Mouse (Mus musculus) intestine, postnatal 0 days (tissue): ENCODE results near the gene Elf1. TPM values are rescaled to one million over a fixed set of nuclear protein-coding genes. Genes with fewer than 3 reads are reported as not detected.
"Not testable (repeated sequence)": the region's sequence is repeated elsewhere in the genome, so short reads cannot be mapped to it uniquely, and the experiment has no call there.

Experiments
- ATAC-seq: fragments of 200-750 bp; cut with Nextera tagmentation; 2 replicates; pipeline ENCODE4 v1.8.0; 2017; ENCODE audit warnings: mild to moderate bottlenecking, moderate TSS enrichment, moderate library complexity
- H3K27ac ChIP-seq: fragments of 300-500 bp; sonication (generic); 2 replicates; pipeline ENCODE4 v1.5.1; 2014; ENCODE audit warnings: mild to moderate bottlenecking, low read depth, low read length, moderate library complexity
- H3K27me3 ChIP-seq: fragments of 300-500 bp; sonication (generic); replicated peaks from 2 replicates; pipeline ENCODE4 v1.6.1; 2014; ENCODE audit warnings: low read length, mixed read lengths; ENCODE audit not compliant: control insufficient read depth, insufficient read depth
- H3K36me3 ChIP-seq: fragments of 300-500 bp; sonication (generic); 2 replicates; pipeline ENCODE4 v1.6.1; 2014; ENCODE audit warnings: mild to moderate bottlenecking, moderate library complexity; ENCODE audit not compliant: control insufficient read depth, insufficient read depth
- H3K4me1 ChIP-seq: fragments of 300-500 bp; sonication (generic); replicated peaks from 2 replicates; pipeline ENCODE4 v1.6.1; 2014; ENCODE audit warnings: antibody characterized with exemption, low read length, mixed read lengths; ENCODE audit not compliant: control insufficient read depth, insufficient read depth
- H3K4me2 ChIP-seq: fragments of 300-500 bp; sonication (generic); replicated peaks from 2 replicates; pipeline ENCODE4 v1.6.1; 2014; ENCODE audit warnings: low read depth, mild to moderate bottlenecking, moderate library complexity
- H3K4me3 ChIP-seq: fragments of 300-500 bp; sonication (generic); 2 replicates; pipeline ENCODE4 v1.5.1; 2014; ENCODE audit warnings: low read depth, low read length
- H3K9ac ChIP-seq: fragments of 300-500 bp; sonication (generic); 2 replicates; pipeline ENCODE4 v1.6.1; 2014; ENCODE audit warnings: mild to moderate bottlenecking, low read depth, low read length
- H3K9me3 ChIP-seq: fragments of 300-500 bp; sonication (generic); 2 replicates; pipeline ENCODE4 v1.6.1; 2016; ENCODE audit warnings: mixed run types; ENCODE audit not compliant: control insufficient read depth
- CTCF ChIP-seq: sonication (generic); IDR thresholded peaks from 2 replicates; pipeline ENCODE4 v1.5.1; 2016; ENCODE audit warnings: low read depth, mild to moderate bottlenecking, control low read depth, antibody characterized with exemption, moderate library complexity
- WGBS: fragments of 180-500 bp; shearing (Covaris S2); extraction: QIAGEN DNeasy Blood & Tissue Kit; methylation state at CpG from one replicate; pipeline ENCODE4 v1.1.7; 2014; 5-methylcytosine and 5-hydroxymethylcytosine counted together
- polyA plus RNA-seq: library from polyadenylated mRNA; unstranded; fragments of >200 nt; fragmentation: Nextera tagmentation; extraction: Ambion mirVana; gene quantifications from 2 replicates; pipeline ENCODE4 v1.2.1, GENCODE M21; 2015

The Elf1 gene
- polyA plus RNA-seq, 1 experiment from 2014 or later = 19.2 TPM

- Histone ChIP-seq H3K27ac (no peak overlapping the region), H3K9ac (no peak overlapping the region), H3K36me3 (peaks cover 5% of the 10 kb centered on the region), H3K27me3 (no peaks in the 10 kb centered on the region), H3K4me2 (no peak overlapping the region), H3K9me3 (no peaks in the 10 kb centered on the region), H3K4me1 (0 out of 2 replicates have a peak, but pooled peaks cover 6% of the 10 kb centered on the region), H3K4me3 (no peak overlapping the region)
- no peak for TF ChIP-seq CTCF
- 57% methylated on average over 8 of the region's 8 CpGs for WGBS
- no peak for ATAC-seq
These were observed 51.2 kb downstream of the Elf1 start for GRCm38 (mm10) chr14:79532036-79532776.

DNA sequence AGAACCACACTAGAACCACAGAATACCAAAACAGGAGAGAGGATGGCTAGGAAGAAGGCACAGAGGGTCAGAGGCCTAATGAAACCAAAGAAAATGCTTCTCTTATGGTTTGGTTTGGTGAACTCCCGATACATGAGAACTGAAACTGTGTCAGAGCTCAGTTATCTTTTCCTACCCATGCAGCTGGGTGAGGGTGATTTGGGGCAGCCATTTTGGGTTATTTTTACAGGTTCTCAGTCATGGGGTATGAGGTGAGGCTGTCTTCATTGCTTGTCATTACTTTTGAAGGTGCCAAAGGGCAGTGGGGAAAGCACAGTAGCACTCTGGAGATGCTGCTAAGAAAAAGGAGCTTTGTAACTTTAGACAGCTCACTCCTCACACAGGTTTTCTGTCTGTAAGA, 52.4 kb downstream of the Elf1 start:
- Histone ChIP-seq H3K9me3 (no peaks in the 10 kb centered on the region), H3K27ac (no peak overlapping the region), H3K4me3 (no peak overlapping the region), H3K4me2 (no peak overlapping the region), H3K36me3 (peaks cover 8% of the 10 kb centered on the region), H3K9ac (no peak overlapping the region), H3K27me3 (no peaks in the 10 kb centered on the region), H3K4me1 (0 out of 2 replicates have a peak, but pooled peaks cover 6% of the 10 kb centered on the region)
- ATAC-seq = no peak
- 64% methylated on average over 1 of the region's 1 CpGs for WGBS
- no peak for TF ChIP-seq CTCF

DNA sequence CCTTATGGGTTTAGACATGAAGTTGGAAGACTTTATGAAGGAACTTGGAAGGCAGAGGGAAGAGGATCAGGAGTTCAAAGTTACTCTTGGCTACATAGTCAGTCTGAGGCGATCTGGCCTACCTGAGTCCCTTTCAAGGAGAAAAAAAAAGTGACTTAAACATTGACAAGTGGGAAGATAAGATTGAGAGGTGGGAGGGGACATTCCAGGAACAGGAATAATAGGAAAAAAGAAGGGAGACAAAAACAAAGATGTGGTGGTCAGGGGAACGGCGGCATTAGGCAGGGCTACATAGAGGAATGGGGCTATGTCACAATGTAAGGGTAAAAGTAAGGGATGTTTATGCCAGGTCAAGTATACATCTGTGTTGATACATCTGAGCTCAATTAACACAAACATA, 53.2 kb downstream of the Elf1 start:
- H3K27me3 ChIP-seq = no peaks in the 10 kb centered on the region
- 54% methylated on average over 3 of the region's 3 CpGs for WGBS
- peaks cover 8% of the 10 kb centered on the region for H3K36me3 ChIP-seq
- H3K9ac ChIP-seq = no peak overlapping the region
- 0 out of 2 replicates have a peak, but pooled peaks cover 6% of the 10 kb centered on the region for H3K4me1 ChIP-seq
- no peak overlapping the region for H3K27ac ChIP-seq
- no peak for ATAC-seq
- no peak overlapping the region for H3K4me2 ChIP-seq
- H3K4me3 ChIP-seq = no peak overlapping the region
- TF ChIP-seq CTCF = no peak
- H3K9me3 ChIP-seq = no peaks in the 10 kb centered on the region

DNA sequence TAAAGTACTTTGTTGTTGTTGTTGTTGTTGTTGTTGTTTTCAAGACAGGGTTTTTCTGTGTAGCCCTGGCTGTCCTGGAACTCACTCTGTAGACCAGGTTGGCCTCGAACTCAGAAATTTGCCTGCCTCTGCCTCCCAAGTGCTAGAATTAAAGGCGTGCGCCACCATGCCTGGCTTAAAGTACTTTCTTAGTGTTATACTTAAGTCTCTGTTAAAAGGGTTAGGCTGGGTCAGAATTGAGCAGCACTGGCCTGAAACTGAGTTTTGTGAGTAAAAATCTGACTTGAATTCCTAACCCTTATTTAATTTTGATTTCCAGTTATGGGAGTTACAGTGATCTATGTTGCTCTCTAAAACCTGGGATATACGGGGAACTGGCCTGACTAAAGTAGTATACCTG, 53.7 kb downstream of the Elf1 start:
- not testable (repeated sequence) for H3K4me3 ChIP-seq, H3K9me3 ChIP-seq, ATAC-seq, H3K27ac ChIP-seq, H3K9ac ChIP-seq, H3K4me1 ChIP-seq, H3K4me2 ChIP-seq, H3K36me3 ChIP-seq, H3K27me3 ChIP-seq
- 88% methylated on average over 4 of the region's 4 CpGs for WGBS

DNA sequence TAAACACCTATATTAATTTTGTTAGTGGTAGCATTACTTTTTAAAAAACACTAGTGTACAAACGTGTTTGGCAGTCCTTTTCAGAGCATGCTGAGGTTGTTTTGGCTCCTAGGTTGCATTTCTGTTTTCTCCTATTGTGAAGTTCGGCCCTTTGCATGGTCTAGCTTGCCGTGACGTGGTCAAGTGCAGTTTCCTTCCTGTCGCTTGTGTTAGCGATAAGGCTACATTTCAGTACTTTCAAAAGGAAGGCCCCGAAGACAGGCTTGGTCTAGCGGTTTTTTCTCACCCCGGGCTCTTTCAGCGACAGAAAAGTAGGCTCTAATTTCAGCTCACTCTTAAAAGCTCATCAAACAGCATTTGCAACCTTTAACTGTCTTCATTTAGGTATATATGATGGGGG, 54.3 kb downstream of the Elf1 start:
- Histone ChIP-seq H3K27ac (no peak overlapping the region), H3K4me1 (0 out of 2 replicates have a peak, but pooled peaks cover 6% of the 10 kb centered on the region), H3K9me3 (no peaks in the 10 kb centered on the region), H3K9ac (no peak overlapping the region), H3K4me3 (no peak overlapping the region), H3K27me3 (no peaks in the 10 kb centered on the region), H3K4me2 (no peak overlapping the region), H3K36me3 (peaks cover 8% of the 10 kb centered on the region)
- ATAC-seq = no peak
- 67% methylated on average over 10 of the region's 10 CpGs for WGBS
- TF ChIP-seq CTCF = no peak

- no peak for ATAC-seq
- WGBS = 56% methylated on average over 5 of the region's 5 CpGs
- TF ChIP-seq CTCF = no peak
- peak overlapping the region; percentile 46; the same call in 1 of the 2 replicates for H3K27ac ChIP-seq
- H3K4me1 ChIP-seq = 0 out of 2 replicates have a peak, but pooled peaks cover 6% of the 10 kb centered on the region
- no peak overlapping the region for H3K4me2 ChIP-seq
- no peaks in the 10 kb centered on the region for H3K27me3 ChIP-seq
- no peak overlapping the region for H3K9ac ChIP-seq
- no peak overlapping the region for H3K4me3 ChIP-seq
- H3K36me3 ChIP-seq = peaks cover 8% of the 10 kb centered on the region
- H3K9me3 ChIP-seq = no peaks in the 10 kb centered on the region
These were observed 55.0 kb downstream of the Elf1 start for GRCm38 (mm10) chr14:79536011-79536410.
